Mouse (Mus musculus) hindbrain, postnatal 0 days (tissue): ENCODE data around the gene Prr23a2. TPM values are rescaled to one million over a fixed set of nuclear protein-coding genes. Genes with fewer than 3 reads are reported as not detected.
A peak's percentile ranks its signal among the peaks of the same experiment; 100 is the strongest.
"Not testable (repeated sequence)": the region's sequence is repeated elsewhere in the genome, so short reads cannot be mapped to it uniquely, and the experiment has no call there.

Experiments used
- ATAC-seq: fragments of 200-750 bp; cut with Nextera tagmentation; 2 replicates; pipeline ENCODE4 v1.8.0; 2017; ENCODE audit warnings: mild to moderate bottlenecking, moderate TSS enrichment, moderate library complexity
- DNase-seq: peaks from one replicate; pipeline ENCODE4 v3.0.0-alpha.2; 2015; ENCODE audit warnings: low spot score
- H3K27ac ChIP-seq: fragments of 300-500 bp; sonication (generic); 2 replicates; pipeline ENCODE4 v1.5.1; 2014; ENCODE audit warnings: mild to moderate bottlenecking
- H3K27me3 ChIP-seq: fragments of 300-500 bp; sonication (generic); 2 replicates; pipeline ENCODE4 v1.6.1; 2014; ENCODE audit warnings: low read length, mixed read lengths; ENCODE audit not compliant: insufficient read depth
- H3K36me3 ChIP-seq: fragments of 300-500 bp; sonication (generic); 2 replicates; pipeline ENCODE4 v1.6.1; 2014; ENCODE audit warnings: low read length, mixed read lengths; ENCODE audit not compliant: insufficient read depth
- H3K4me1 ChIP-seq: fragments of 300-500 bp; sonication (generic); 2 replicates; pipeline ENCODE4 v1.6.1; 2014; ENCODE audit warnings: antibody characterized with exemption, low read length, mixed read lengths; ENCODE audit not compliant: insufficient read depth
- H3K4me2 ChIP-seq: fragments of 300-500 bp; sonication (generic); 2 replicates; pipeline ENCODE4 v1.6.1; 2014; ENCODE audit warnings: low read depth, mild to moderate bottlenecking, low read length, moderate library complexity, mixed read lengths
- H3K4me3 ChIP-seq: fragments of 300-500 bp; sonication (generic); 2 replicates; pipeline ENCODE4 v1.5.1; 2014; ENCODE audit warnings: low read length
- H3K9ac ChIP-seq: fragments of 300-500 bp; sonication (generic); replicated peaks from 2 replicates; pipeline ENCODE4 v1.6.1; 2014; ENCODE audit warnings: mild to moderate bottlenecking, low read length, moderate library complexity, mixed read lengths
- H3K9me3 ChIP-seq: fragments of 300-500 bp; sonication (generic); 2 replicates; pipeline ENCODE4 v1.6.1; 2016; ENCODE audit warnings: low read length, mixed read lengths
- CTCF ChIP-seq: IDR thresholded peaks from 2 replicates; pipeline ENCODE4 v1.5.1; 2016; ENCODE audit warnings: antibody characterized with exemption, control low read depth, low read depth
- WGBS: fragments of 180-500 bp; shearing (Covaris S2); extraction: QIAGEN DNeasy Blood & Tissue Kit; methylation state at CpG from one replicate; pipeline ENCODE4 v1.1.7; 2014; 5-methylcytosine and 5-hydroxymethylcytosine counted together
- polyA plus RNA-seq: library from polyadenylated mRNA; unstranded; fragments of >200 nt; fragmentation: Nextera tagmentation; extraction: Ambion mirVana; gene quantifications from 2 replicates; pipeline ENCODE4 v1.2.1, GENCODE M21; 2015
- total RNA-seq: library from RNA; depleted of rRNA; stranded (reverse); fragments of >200 nt; gene quantifications from 2 replicates; pipeline ENCODE4 v1.2.3, GENCODE M21; 2014; rRNA removed

Prr23a2 gene
- total RNA-seq (not detected in 2 replicates), polyA plus RNA-seq (not detected in 2 replicates)

- no peaks in the 10 kb centered on the region for H3K36me3 ChIP-seq
- no peak for TF ChIP-seq CTCF
Observed at GRCm38 (mm10) chr9:98856210-98856609, at the start of gene Prr23a2. Gene Prr23a2, plus strand, starts transcription at chr9:98856494.

GRCm38 (mm10) chr9:98807631-98808030 lies 48.7 kb upstream of the Prr23a2 start:
- no peak overlapping the region for H3K27ac ChIP-seq
- TF ChIP-seq CTCF: no peak
- no peaks in the 10 kb centered on the region for H3K36me3 ChIP-seq
- 86% methylated on average over 8 of the region's 8 CpGs for WGBS
- no peaks in the 10 kb centered on the region for H3K9me3 ChIP-seq
- H3K4me3 ChIP-seq: no peak overlapping the region
- no peak overlapping the region for H3K4me2 ChIP-seq
- no peaks in the 10 kb centered on the region for H3K27me3 ChIP-seq
- no peak overlapping the region for H3K9ac ChIP-seq
- H3K4me1 ChIP-seq: no peaks in the 10 kb centered on the region
- ATAC-seq: no peak
- DNase-seq: no peak

More at GRCm38 (mm10) chr9:98856210-98856609, at the start of gene Prr23a2:
- Histone ChIP-seq H3K4me3 (no peak within 1 kb of the TSS), H3K4me1 (no peaks in the 10 kb centered on the region), H3K4me2 (no peak within 1 kb of the TSS), H3K9me3 (no peaks in the 10 kb centered on the region), H3K27ac (no peak within 1 kb of the TSS), H3K9ac (no peak within 1 kb of the TSS), H3K27me3 (no peaks in the 10 kb centered on the region)
- ATAC-seq (no peak), DNase-seq (no peak)
- 77% methylated on average over 18 of the region's 18 CpGs for WGBS

- not testable (repeated sequence) for H3K36me3 ChIP-seq, H3K4me1 ChIP-seq, H3K9me3 ChIP-seq, H3K4me2 ChIP-seq, H3K9ac ChIP-seq, ATAC-seq, H3K27me3 ChIP-seq, H3K4me3 ChIP-seq, H3K27ac ChIP-seq
- WGBS: 60% methylated on average over 2 of the region's 2 CpGs
- DNase-seq: peak; percentile 81
- TF ChIP-seq CTCF: peak; percentile 70
Observed at GRCm38 (mm10) chr9:98809526-98809925, 46.8 kb upstream of the Prr23a2 start.

GRCm38 (mm10) chr9:98816066-98816465 lies 40.2 kb upstream of the Prr23a2 start:
- DNase-seq: no peak
- 82% methylated on average over 3 of the region's 3 CpGs for WGBS
- Histone ChIP-seq H3K27ac (no peak overlapping the region), H3K27me3 (no peaks in the 10 kb centered on the region), H3K4me3 (no peak overlapping the region), H3K4me1 (no peaks in the 10 kb centered on the region), H3K9me3 (no peaks in the 10 kb centered on the region), H3K4me2 (no peak overlapping the region), H3K9ac (no peak overlapping the region), H3K36me3 (no peaks in the 10 kb centered on the region)
- ATAC-seq: no peak
- no peak for TF ChIP-seq CTCF

GRCm38 (mm10) chr9:98817592-98817991 lies 38.7 kb upstream of the Prr23a2 start:
- Histone ChIP-seq H3K4me3 (no peak overlapping the region), H3K4me1 (no peaks in the 10 kb centered on the region), H3K4me2 (no peak overlapping the region), H3K9me3 (no peaks in the 10 kb centered on the region; the same call in 1 of the 2 replicates), H3K9ac (no peak overlapping the region), H3K27me3 (no peaks in the 10 kb centered on the region), H3K36me3 (no peaks in the 10 kb centered on the region), H3K27ac (no peak overlapping the region)
- ATAC-seq (no peak), DNase-seq (no peak)
- TF ChIP-seq CTCF: no peak
- 87% methylated on average over 7 of the region's 7 CpGs for WGBS

GRCm38 (mm10) chr9:98818971-98819370 lies 37.3 kb upstream of the Prr23a2 start:
- WGBS: 87% methylated on average over 5 of the region's 5 CpGs
- Histone ChIP-seq H3K36me3 (no peaks in the 10 kb centered on the region), H3K9ac (no peak overlapping the region), H3K4me3 (no peak overlapping the region), H3K27me3 (no peaks in the 10 kb centered on the region), H3K4me1 (no peaks in the 10 kb centered on the region), H3K27ac (no peak overlapping the region), H3K4me2 (no peak overlapping the region), H3K9me3 (peaks cover 3% of the 10 kb centered on the region; the same call in 1 of the 2 replicates)
- ATAC-seq: no peak
- no peak for TF ChIP-seq CTCF
- no peak for DNase-seq

GRCm38 (mm10) chr9:98819481-98819880 lies 36.8 kb upstream of the Prr23a2 start:
- Histone ChIP-seq H3K9me3 (peaks cover 3% of the 10 kb centered on the region; the same call in 1 of the 2 replicates), H3K36me3 (no peaks in the 10 kb centered on the region), H3K4me2 (no peak overlapping the region), H3K27me3 (no peaks in the 10 kb centered on the region), H3K9ac (no peak overlapping the region), H3K4me3 (no peak overlapping the region), H3K27ac (no peak overlapping the region), H3K4me1 (no peaks in the 10 kb centered on the region)
- 87% methylated on average over 2 of the region's 2 CpGs for whole genome bisulfite sequencing
- TF ChIP-seq CTCF: no peak
- ATAC-seq: no peak
- no peak for DNase-seq
